Mouse (Mus musculus) bone marrow, adult 2 months (tissue): ENCODE results near the gene Espl1.

Experiments
- CTCF ChIP-seq: fragments of 200-500 bp; IDR thresholded peaks from 2 replicates; pipeline ENCODE4 v1.5.1; 2011; ENCODE audit warnings: low read length, control low read depth; ENCODE audit not compliant: control insufficient read depth, insufficient read depth
- POLR2A ChIP-seq: fragments of 200-500 bp; IDR thresholded peaks from 2 replicates; pipeline ENCODE4 v1.6.1; 2011; ENCODE audit warnings: low read depth, mild to moderate bottlenecking, control low read depth, low read length, borderline replicate concordance; ENCODE audit not compliant: control insufficient read depth

GRCm38 (mm10) chr15:102362648-102363047 is 66.6 kb downstream of the Espl1 start:
- TF ChIP-seq CTCF (no peak), POLR2A (no peak)
